Mouse (Mus musculus): Measurements from ENCODE around the gene Spry2.

DNA sequence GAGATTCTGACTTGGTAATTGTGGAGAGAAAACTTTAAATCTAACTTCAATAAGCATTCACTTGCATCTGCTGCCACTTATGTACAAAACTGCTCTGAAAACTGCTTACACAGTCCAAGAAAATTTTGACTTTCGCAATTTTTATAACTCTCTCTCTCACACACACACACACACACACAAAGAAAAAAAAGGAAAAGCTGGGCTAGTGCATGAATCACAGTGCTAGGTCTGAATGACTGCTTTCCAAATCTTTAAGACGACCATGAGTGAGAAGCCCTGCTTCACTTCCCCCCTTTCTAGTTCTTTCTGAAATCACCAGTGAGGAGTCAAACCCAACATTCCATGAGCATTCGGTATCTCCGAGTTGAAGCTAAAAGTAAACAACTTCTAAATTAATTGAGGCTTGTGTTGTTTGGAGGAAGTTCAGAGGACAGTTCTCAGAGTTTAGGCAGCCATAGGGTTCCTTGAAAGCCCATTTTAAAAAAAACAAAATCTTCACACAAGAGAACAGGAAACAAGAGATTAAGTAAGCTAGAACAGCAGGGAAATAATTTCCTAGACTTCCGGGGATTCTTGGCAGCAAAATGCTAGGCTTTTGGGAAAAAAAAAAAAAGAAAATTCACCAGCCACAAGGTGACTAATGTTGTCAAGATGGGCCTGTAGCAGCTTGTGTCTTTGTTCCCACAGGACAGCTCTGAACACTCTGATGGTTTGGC, 5.9 kb downstream of the Spry2 start:
- TF ChIP-seq CTCF (conservative IDR thresholded peaks at IDR 0.05; ENCODE audit: low read length) = no peak
- TF ChIP-seq POU5F1 (IDR thresholded peaks at IDR 0.05; ENCODE audit: borderline replicate concordance, low read length) = no peak

Data from E14TG2a.4 (cell line).